Mouse (Mus musculus): ENCODE measurements around the gene Sdc4.

- no peak for TF ChIP-seq CTCF (IDR thresholded peaks at IDR 0.05 in 2 of 3, conservative IDR thresholded peaks at IDR 0.05 in 1 of 3; ENCODE audit: control insufficient read depth in 1 of 3, insufficient read depth in 1 of 3, low read depth in 2 of 3, low read length in 3 of 3, poor library complexity in 1 of 3, severe bottlenecking in 1 of 3)
- TF ChIP-seq GABPA (IDR thresholded peaks at IDR 0.05; ENCODE audit: low read depth, low read length): no peak
- no peak for TF ChIP-seq RAD21 (IDR thresholded peaks at IDR 0.05; ENCODE audit: low read depth, low read length)
- no peak for TF ChIP-seq POLR2A (IDR thresholded peaks at IDR 0.05; ENCODE audit: control insufficient read depth in 1 of 2, insufficient read depth in 1 of 2, low read depth in 1 of 2, low read length in 2 of 2, poor library complexity in 1 of 2)
- TF ChIP-seq POLR2AphosphoS2 (IDR thresholded peaks at IDR 0.05; ENCODE audit: low read length): no peak
- TF ChIP-seq MAZ (IDR thresholded peaks at IDR 0.05; ENCODE audit: low read depth, low read length): no peak
- no peak for TF ChIP-seq RCOR1 (IDR thresholded peaks at IDR 0.05; ENCODE audit: low read depth, low read length)
- TF ChIP-seq E2F4 (IDR thresholded peaks at IDR 0.05; ENCODE audit: borderline replicate concordance, low read depth, low read length): no peak
- no peak for TF ChIP-seq JUND (IDR thresholded peaks at IDR 0.05; ENCODE audit: low read depth, low read length)
- TF ChIP-seq USF1 (IDR thresholded peaks at IDR 0.05; ENCODE audit: low read depth, low read length): no peak
- TF ChIP-seq UBTF (IDR thresholded peaks at IDR 0.05; ENCODE audit: borderline replicate concordance, insufficient read depth, low read depth, low read length): no peak
- no peak for TF ChIP-seq USF2 (IDR thresholded peaks at IDR 0.05; ENCODE audit: borderline replicate concordance in 1 of 2, insufficient read depth in 1 of 2, low read depth in 1 of 2, low read length in 2 of 2)
- TF ChIP-seq ETS1 (IDR thresholded peaks at IDR 0.05; ENCODE audit: low read depth, low read length): no peak
- TF ChIP-seq NELFE (IDR thresholded peaks at IDR 0.05; ENCODE audit: low read depth, low read length): no peak
These were observed 29.1 kb downstream of the Sdc4 start for GRCm38 (mm10) chr2:164414581-164414980.

Measured in MEL (cell line).